Mouse (Mus musculus) thymus, postnatal 25 days (tissue): ENCODE data around the gene Psmg1.

Source experiments
- DNase-seq: peaks from one replicate; pipeline ENCODE4 v3.0.0; 2022

Gene Psmg1

DNA sequence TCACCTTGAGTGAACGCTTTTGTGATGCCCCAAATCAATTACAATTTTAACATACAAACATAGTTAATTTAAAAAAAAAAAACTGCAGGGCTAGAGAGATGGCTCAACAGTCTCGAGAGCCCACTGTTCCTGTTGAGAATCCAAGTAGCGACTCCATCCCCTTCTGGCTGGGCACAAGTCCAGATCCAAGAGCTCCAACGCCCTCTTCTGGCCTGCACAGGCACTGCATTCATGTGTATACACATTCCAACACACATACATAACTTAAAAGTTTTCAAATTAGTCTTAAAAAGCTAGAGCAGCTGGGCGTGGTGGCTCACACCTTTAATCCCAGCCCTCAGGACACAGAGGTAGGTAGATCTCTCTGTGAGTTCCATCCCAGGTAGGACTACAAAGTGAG lies 34.1 kb downstream of the Psmg1 start:
- peak; percentile 45 for DNase-seq

DNA sequence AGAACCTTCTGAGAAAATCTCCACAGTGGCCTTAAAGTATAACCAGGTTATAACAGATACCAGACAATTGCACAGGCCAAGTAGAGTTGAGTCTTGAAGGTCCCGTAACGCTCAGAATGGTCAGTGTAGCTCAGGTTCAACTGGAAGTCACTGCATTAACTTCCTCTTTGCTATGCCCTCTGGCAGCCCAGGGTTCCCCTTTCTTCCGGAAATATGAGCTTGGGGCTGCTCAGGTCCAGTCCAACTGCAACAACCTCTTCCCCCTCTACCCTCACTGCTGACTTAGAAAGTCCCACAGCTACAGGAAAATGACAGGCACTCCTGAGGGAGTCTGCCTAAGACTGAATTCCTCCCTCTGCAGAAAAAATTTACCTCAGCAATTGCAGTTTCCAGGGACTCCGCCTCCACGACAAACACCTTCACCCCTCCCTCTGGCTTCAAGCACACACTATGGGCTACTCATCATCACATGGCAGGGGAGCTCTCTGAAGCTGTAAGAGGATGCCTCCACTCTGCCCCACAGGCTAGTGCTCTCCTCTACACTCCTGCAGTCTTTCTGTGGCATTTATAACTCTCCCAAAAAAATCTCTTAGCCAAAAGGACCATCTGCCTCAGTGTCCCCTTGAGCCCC lies 34.9 kb downstream of the Psmg1 start:
- no peak for DNase-seq

DNA sequence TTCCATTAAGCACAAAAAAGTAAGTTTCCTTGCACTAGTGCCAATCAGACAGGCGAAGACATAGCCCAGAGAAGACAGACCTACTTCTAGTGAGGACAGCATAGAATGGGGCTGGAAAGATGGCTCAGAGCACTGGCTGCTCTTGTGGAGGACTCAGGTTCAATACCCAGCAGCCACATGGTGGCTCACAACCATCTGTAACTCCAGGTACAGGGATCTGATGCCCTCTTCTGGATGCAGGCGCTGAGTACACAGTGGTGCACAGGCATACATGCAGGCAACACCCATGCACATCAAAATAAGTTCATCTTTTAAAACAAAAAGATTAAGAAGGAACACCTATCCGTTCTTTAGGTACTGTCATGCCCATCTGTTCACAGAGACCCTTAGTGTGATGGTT lies 36.4 kb downstream of the Psmg1 start:
- no peak for DNase-seq

DNA sequence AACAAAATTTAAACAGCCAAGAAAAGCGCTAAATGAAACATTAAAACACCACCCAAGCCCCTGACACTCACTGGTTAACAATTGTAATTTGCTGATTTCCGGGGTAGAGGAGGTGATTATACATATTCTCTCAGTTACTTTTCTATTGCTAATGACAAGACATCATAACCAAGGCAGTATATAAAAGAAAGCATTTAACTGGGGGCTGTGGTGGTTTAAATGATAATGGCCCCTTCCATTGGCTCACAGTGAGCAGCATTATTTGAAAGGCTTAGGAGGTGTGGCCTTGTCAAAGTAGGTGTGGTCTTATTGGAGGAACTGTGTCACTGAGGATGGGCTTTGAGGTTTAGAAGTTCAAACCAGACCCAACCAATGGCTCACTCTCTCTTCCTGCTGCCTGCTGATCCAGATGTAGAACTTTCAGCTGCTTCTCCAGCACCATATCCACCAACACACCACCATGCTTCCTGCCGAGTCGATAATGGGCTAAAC lies 37.6 kb downstream of the Psmg1 start:
- no peak for DNase-seq

DNA sequence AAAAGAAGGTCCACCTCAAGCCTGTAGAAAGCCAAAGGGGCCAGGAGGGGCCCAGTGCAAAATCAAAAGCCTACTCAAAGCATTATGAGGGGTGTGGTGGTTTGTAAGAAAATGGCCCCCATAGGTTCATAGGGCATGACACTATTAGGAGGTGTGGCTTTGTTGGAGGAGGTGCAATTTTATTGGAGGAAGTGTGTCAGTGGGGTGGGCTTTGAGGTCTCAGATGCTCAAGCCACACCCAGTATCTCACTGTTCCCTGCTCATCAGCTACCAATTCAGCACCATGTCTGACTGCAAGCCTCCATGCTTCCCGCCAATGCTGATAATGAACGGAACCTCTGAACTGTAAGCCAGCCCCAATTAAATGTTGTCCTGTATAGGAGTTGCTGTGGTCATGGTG lies 39.3 kb downstream of the Psmg1 start:
- no peak for DNase-seq

DNA sequence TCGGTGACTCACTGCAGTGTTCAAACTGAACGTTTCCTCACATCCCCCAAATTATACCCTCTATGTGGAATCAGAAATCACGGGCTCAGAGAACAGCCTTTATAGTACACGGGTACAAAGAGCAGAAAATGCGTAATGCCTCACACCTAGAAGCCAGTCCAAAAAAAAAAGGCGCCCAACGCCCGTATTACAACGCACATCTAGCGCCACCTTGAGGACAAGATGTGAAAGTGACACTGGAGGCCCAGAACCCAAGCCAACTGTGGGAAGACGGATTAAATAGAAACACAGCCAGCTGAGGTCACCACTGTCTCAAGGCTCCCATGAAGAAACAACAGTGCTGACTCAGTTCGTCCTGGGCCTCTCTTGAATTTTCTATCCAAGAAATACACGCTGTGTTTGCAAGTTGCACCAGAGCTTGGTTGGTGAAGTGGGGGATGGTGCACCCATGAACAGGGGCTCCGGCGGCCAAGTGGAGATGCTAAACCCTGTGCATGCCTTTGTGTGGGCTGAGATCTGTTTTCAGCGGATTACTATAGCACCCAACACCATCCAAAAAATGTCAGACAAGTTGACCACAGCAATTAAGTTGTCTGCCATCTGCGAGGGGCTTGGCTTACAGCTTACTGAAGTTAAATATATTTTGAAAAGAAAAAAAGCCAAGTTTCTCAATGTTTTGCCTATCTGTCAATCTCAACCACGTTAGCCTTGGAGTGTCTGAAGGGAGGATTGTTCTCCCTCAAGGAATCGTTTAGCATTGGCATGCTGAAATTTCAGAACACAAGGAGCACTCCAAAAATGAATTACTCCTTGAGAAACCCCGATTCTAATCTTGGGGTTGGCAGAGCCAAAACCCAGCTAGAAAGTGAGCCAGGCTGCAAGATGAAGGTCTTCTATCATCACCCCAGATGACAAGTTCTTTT lies 45.1 kb downstream of the Psmg1 start:
- peak; percentile 82 for DNase-seq

DNA sequence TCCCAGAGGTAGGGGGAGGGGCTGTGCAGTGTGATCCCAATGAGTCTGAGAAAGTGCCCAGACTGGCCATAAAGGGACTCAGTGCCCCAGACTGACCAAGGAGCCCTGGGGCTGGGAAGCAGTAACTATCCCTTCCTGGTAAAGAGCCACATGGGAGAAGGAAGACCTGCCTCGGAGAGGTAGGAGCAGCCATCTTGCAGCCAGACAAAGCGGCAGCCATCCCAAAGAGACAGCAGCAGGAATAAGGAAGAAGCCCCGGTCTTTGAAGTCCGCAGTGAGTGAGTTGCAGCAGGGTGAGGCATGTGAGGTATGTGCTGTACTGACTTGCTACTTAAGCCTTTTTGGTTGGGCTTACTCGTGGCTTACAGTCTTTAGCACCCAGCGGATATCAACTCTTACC lies 47.6 kb downstream of the Psmg1 start:
- DNase-seq = no peak

DNA sequence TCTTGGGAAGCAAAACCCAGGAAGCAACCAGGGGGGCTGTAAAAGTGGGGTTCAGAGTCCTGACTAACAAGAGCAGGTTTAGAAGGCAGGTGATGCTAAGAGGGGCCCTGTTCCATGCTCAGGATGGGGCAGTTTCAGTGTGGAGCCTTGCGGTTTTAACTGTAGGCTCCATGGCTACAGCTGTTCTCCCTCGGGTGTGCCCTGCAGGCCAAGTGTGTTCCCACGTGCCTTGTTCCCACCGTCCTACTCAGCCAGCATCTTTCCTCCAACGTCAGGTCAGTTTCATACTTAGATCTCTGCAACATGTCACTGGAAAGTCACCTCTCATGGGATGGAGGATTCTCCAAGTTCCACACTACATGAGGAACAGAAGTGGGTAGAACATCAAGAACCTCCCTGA lies 49.2 kb downstream of the Psmg1 start:
- no peak for DNase-seq

DNA sequence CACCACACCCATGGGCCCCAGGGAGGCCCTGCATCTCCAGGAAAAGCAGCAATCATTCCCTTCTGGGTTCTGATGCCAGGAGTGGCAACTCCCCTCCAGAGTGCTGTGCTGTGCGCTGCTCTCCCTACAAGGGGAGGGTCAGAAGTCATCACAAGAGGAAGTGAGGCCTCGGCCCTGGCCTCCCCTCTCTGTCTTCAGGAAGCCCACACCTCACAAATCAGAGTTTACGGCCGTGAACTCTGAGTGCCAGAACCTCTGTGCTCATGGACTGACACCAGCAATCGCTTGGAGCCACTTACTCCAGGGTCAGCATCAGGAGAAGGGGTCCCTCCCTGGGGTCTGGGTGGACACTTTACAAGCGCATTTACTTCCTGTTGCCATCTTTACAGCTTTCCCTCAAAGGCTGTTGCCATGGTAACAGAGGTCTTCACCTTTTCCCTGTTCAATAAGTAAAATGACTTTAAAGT lies 55.2 kb downstream of the Psmg1 start:
- DNase-seq = no peak

DNA sequence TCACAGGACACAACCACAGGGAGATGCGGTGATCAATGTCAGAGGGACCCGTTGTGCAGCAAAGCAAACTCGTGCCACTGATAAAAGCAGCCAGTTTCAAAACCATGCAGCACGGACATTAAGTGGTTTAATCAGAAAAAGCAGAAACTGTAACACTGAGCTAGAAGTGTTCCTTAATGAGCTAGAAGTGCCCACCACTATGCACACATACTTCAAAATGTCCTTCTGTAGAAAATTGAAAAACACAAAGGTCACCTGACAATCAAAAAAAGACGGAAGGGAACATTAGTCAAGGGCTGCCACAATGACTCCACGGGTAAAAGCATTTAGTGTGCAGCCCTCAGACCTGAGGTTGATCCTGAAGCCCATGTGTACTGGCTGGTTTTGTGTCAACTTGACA lies 57.9 kb downstream of the Psmg1 start:
- DNase-seq = no peak

DNA sequence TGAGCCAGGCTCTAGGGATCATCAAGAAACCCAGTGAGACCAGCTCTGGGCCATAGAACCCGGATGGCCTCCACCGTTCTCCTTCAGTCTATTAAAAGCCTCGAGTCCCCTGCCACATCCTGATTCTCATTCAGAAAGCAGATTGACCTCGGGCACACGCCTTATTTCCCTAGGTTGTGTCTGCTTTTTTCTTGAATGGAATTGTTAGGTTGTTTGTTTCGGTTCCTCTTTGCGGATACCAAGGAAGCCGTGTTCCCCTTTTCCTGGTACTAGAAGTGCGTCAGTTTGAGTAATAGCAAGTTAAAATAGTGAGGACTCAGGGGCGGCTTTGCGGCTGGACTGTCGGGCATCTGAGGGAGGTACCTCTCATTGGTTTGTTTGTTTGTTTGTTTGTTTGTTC lies 59.3 kb downstream of the Psmg1 start:
- DNase-seq = no peak
